Mouse (Mus musculus): Measurements from ENCODE around the gene Gstp3. TPM values are rescaled to one million over a fixed set of nuclear protein-coding genes. Genes with fewer than 3 reads are reported as not detected.

The Gstp3 gene
- polyA plus RNA-seq, 1 experiment: 1.3 TPM

GRCm38 (mm10) chr19:4036327-4037045, 22.9 kb downstream of the Gstp3 start:
- Histone ChIP-seq H3K36me3 (ENCODE audit: control insufficient read depth) (peaks cover 9% of the 10 kb centered on the region), H3K27me3 (ENCODE audit: control insufficient read depth) (no peaks in the 10 kb centered on the region), H3K4me3 (replicated peaks) (peak overlapping the region; percentile 32), H3K9me3 (ENCODE audit: control insufficient read depth, low read length) (no peaks in the 10 kb centered on the region), H3K4me1 (ENCODE audit: control insufficient read depth) (peaks cover 30% of the 10 kb centered on the region)
- TF ChIP-seq TAL1 (IDR thresholded peaks at IDR 0.05; ENCODE audit: low read length) (no peak), GATA1 (IDR thresholded peaks at IDR 0.05; ENCODE audit: low read length) (no peak)

- peaks cover 35% of the 10 kb centered on the region for H3K4me1 ChIP-seq (ENCODE audit: control insufficient read depth)
Observed at GRCm38 (mm10) chr19:4033742-4034141, 25.6 kb downstream of the Gstp3 start.

GRCm38 (mm10) chr19:4033298-4033697, 26.1 kb downstream of the Gstp3 start:
- no peak overlapping the region for H3K4me3 ChIP-seq (replicated peaks)
- peaks cover 33% of the 10 kb centered on the region for H3K4me1 ChIP-seq (ENCODE audit: control insufficient read depth)
- peaks cover 9% of the 10 kb centered on the region for H3K36me3 ChIP-seq (ENCODE audit: control insufficient read depth)
- H3K9me3 ChIP-seq (ENCODE audit: control insufficient read depth, low read length): peaks cover under 1% of the 10 kb centered on the region; the same call in 1 of the 2 replicates
- TF ChIP-seq TAL1 (IDR thresholded peaks at IDR 0.05; ENCODE audit: low read length) (no peak), GATA1 (IDR thresholded peaks at IDR 0.05; ENCODE audit: low read length) (no peak)
- H3K27me3 ChIP-seq (ENCODE audit: control insufficient read depth): no peaks in the 10 kb centered on the region

More at GRCm38 (mm10) chr19:4033742-4034141, 25.6 kb downstream of the Gstp3 start:
- H3K9me3 ChIP-seq (ENCODE audit: control insufficient read depth, low read length): no peaks in the 10 kb centered on the region
- H3K27me3 ChIP-seq (ENCODE audit: control insufficient read depth): no peaks in the 10 kb centered on the region
- TF ChIP-seq GATA1 (IDR thresholded peaks at IDR 0.05; ENCODE audit: low read length) (no peak), TAL1 (IDR thresholded peaks at IDR 0.05; ENCODE audit: low read length) (no peak)
- H3K36me3 ChIP-seq (ENCODE audit: control insufficient read depth): peaks cover 9% of the 10 kb centered on the region
- no peak overlapping the region for H3K4me3 ChIP-seq (replicated peaks)

- H3K4me1 ChIP-seq (ENCODE audit: control insufficient read depth): peaks cover 26% of the 10 kb centered on the region
- peaks cover 5% of the 10 kb centered on the region; the same call in 1 of the 2 replicates for H3K9me3 ChIP-seq (ENCODE audit: control insufficient read depth, low read length)
- TF ChIP-seq TAL1 (IDR thresholded peaks at IDR 0.05; ENCODE audit: low read length) (no peak), GATA1 (IDR thresholded peaks at IDR 0.05; ENCODE audit: low read length) (no peak)
- H3K4me3 ChIP-seq (replicated peaks): no peak overlapping the region
- H3K36me3 ChIP-seq (ENCODE audit: control insufficient read depth): peaks cover 9% of the 10 kb centered on the region
- no peaks in the 10 kb centered on the region; the same call in 1 of the 2 replicates for H3K27me3 ChIP-seq (ENCODE audit: control insufficient read depth)
Observed at GRCm38 (mm10) chr19:4032668-4033067, 26.7 kb downstream of the Gstp3 start.

GRCm38 (mm10) chr19:4027576-4027975, 31.8 kb downstream of the Gstp3 start:
- no peak for TF ChIP-seq GATA1 (IDR thresholded peaks at IDR 0.05; ENCODE audit: low read length)
- no peak for TF ChIP-seq TAL1 (IDR thresholded peaks at IDR 0.05; ENCODE audit: low read length)
- Histone ChIP-seq H3K4me3 (replicated peaks) (no peak overlapping the region), H3K9me3 (ENCODE audit: control insufficient read depth, low read length) (peaks cover 15% of the 10 kb centered on the region)

GRCm38 (mm10) chr19:4023185-4023584, 36.2 kb downstream of the Gstp3 start:
- TF ChIP-seq TAL1 (IDR thresholded peaks at IDR 0.05; ENCODE audit: low read length) (no peak), GATA1 (IDR thresholded peaks at IDR 0.05; ENCODE audit: low read length) (no peak)

More at GRCm38 (mm10) chr19:4027576-4027975, 31.8 kb downstream of the Gstp3 start:
- peaks cover 8% of the 10 kb centered on the region for H3K4me1 ChIP-seq (ENCODE audit: control insufficient read depth)
- H3K36me3 ChIP-seq (ENCODE audit: control insufficient read depth): no peaks in the 10 kb centered on the region
- peaks cover 3% of the 10 kb centered on the region; the same call in 1 of the 2 replicates for H3K27me3 ChIP-seq (ENCODE audit: control insufficient read depth)

GRCm38 (mm10) chr19:4018743-4019583, 40.4 kb downstream of the Gstp3 start:
- Histone ChIP-seq H3K36me3 (ENCODE audit: control insufficient read depth) (no peaks in the 10 kb centered on the region), H3K27me3 (ENCODE audit: control insufficient read depth) (no peaks in the 10 kb centered on the region), H3K9me3 (ENCODE audit: control insufficient read depth, low read length) (no peaks in the 10 kb centered on the region), H3K4me3 (replicated peaks) (no peak overlapping the region), H3K4me1 (ENCODE audit: control insufficient read depth) (peaks cover 46% of the 10 kb centered on the region)
- TF ChIP-seq TAL1 (IDR thresholded peaks at IDR 0.05; ENCODE audit: low read length) (no peak), GATA1 (IDR thresholded peaks at IDR 0.05; ENCODE audit: low read length) (no peak)

More at GRCm38 (mm10) chr19:4023185-4023584, 36.2 kb downstream of the Gstp3 start:
- Histone ChIP-seq H3K4me1 (ENCODE audit: control insufficient read depth) (peaks cover 17% of the 10 kb centered on the region), H3K4me3 (replicated peaks) (no peak overlapping the region), H3K9me3 (ENCODE audit: control insufficient read depth, low read length) (peaks cover 13% of the 10 kb centered on the region), H3K36me3 (ENCODE audit: control insufficient read depth) (no peaks in the 10 kb centered on the region), H3K27me3 (ENCODE audit: control insufficient read depth) (peaks cover 3% of the 10 kb centered on the region; the same call in 1 of the 2 replicates)

GRCm38 (mm10) chr19:4017921-4018587, 41.3 kb downstream of the Gstp3 start:
- Histone ChIP-seq H3K4me1 (ENCODE audit: control insufficient read depth) (peaks cover 55% of the 10 kb centered on the region), H3K27me3 (ENCODE audit: control insufficient read depth) (no peaks in the 10 kb centered on the region), H3K36me3 (ENCODE audit: control insufficient read depth) (no peaks in the 10 kb centered on the region), H3K4me3 (replicated peaks) (no peak overlapping the region), H3K9me3 (ENCODE audit: control insufficient read depth, low read length) (no peaks in the 10 kb centered on the region)
- TF ChIP-seq TAL1 (IDR thresholded peaks at IDR 0.05; ENCODE audit: low read length) (no peak; the same call in 2 of the 3 replicates), GATA1 (IDR thresholded peaks at IDR 0.05; ENCODE audit: low read length) (no peak)

All from erythroblast, embryonic 14.5 days (primary cell).